Mouse (Mus musculus) cerebellum, postnatal 25 days (tissue): Measurements from ENCODE around the gene Bmpr1b.
"Not testable (repeated sequence)": the region's sequence is repeated elsewhere in the genome, so short reads cannot be mapped to it uniquely, and the experiment has no call there.

Experiments used
- DNase-seq, 2 experiments: peaks; one replicate each; pipeline ENCODE4 v3.0.0; 2021; ENCODE audit warnings: mixed read lengths in 2 of 2

Gene Bmpr1b

GRCm38 (mm10) chr3:142168863-142169521 lies at the start of gene Bmpr1b:
Gene Bmpr1b (minus strand): TSS chr3:142169425.
- DNase-seq = peak; percentile 40 to 63

GRCm38 (mm10) chr3:142212821-142213220 lies 43.6 kb upstream of the Bmpr1b start:
- no peak for DNase-seq

GRCm38 (mm10) chr3:142212186-142212585 lies 43.0 kb upstream of the Bmpr1b start:
- DNase-seq = no peak

GRCm38 (mm10) chr3:142209981-142210380 lies 40.8 kb upstream of the Bmpr1b start:
- no peak for DNase-seq

- DNase-seq = peak; percentile 52 to 69
Observed at GRCm38 (mm10) chr3:142209057-142209456, 39.8 kb upstream of the Bmpr1b start.

GRCm38 (mm10) chr3:142207488-142207887 lies 38.3 kb upstream of the Bmpr1b start:
- no peak for DNase-seq

GRCm38 (mm10) chr3:142206316-142206715 lies 37.1 kb upstream of the Bmpr1b start:
- DNase-seq = no peak

GRCm38 (mm10) chr3:142196142-142196541 lies 26.9 kb upstream of the Bmpr1b start:
- DNase-seq = no peak

- DNase-seq = not testable (repeated sequence)
Observed at GRCm38 (mm10) chr3:142191627-142192026, 22.4 kb upstream of the Bmpr1b start.

GRCm38 (mm10) chr3:142186551-142186950 lies 17.3 kb upstream of the Bmpr1b start:
- no peak for DNase-seq

GRCm38 (mm10) chr3:142173996-142174395 lies 4.8 kb upstream of the Bmpr1b start:
- DNase-seq = no peak

GRCm38 (mm10) chr3:142168251-142168862 lies 868 bp downstream of the Bmpr1b start:
- DNase-seq = no peak

GRCm38 (mm10) chr3:142164981-142165380 lies 4.2 kb downstream of the Bmpr1b start:
- no peak for DNase-seq

- DNase-seq = no peak
Observed at GRCm38 (mm10) chr3:142163896-142164295, 5.3 kb downstream of the Bmpr1b start.

GRCm38 (mm10) chr3:142161405-142161804 lies 7.8 kb downstream of the Bmpr1b start:
- no peak for DNase-seq

- DNase-seq = no peak
Observed at GRCm38 (mm10) chr3:142151980-142152379, 17.2 kb downstream of the Bmpr1b start.

GRCm38 (mm10) chr3:142138796-142139195 lies 30.4 kb downstream of the Bmpr1b start:
- DNase-seq = no peak

- no peak for DNase-seq
Observed at GRCm38 (mm10) chr3:142126379-142126778, 42.8 kb downstream of the Bmpr1b start.

- DNase-seq = no peak
Observed at GRCm38 (mm10) chr3:142125556-142125955, 43.7 kb downstream of the Bmpr1b start.

GRCm38 (mm10) chr3:142124255-142124654 lies 45.0 kb downstream of the Bmpr1b start:
- DNase-seq = no peak

GRCm38 (mm10) chr3:142122376-142122775 lies 46.8 kb downstream of the Bmpr1b start:
- no peak for DNase-seq

GRCm38 (mm10) chr3:142120795-142121194 lies 48.4 kb downstream of the Bmpr1b start:
- DNase-seq = no peak

GRCm38 (mm10) chr3:142114762-142115316 lies 54.4 kb downstream of the Bmpr1b start:
- DNase-seq = no peak

GRCm38 (mm10) chr3:142114190-142114589 lies 55.0 kb downstream of the Bmpr1b start:
- no peak for DNase-seq
